Mouse (Mus musculus): ENCODE measurements around the gene Myo16.

- TF ChIP-seq CTCF (IDR thresholded peaks at IDR 0.05; ENCODE audit: borderline replicate concordance, control insufficient read depth, extremely low read depth, insufficient read depth, low read length, poor library complexity) (no peak), POLR2A (IDR thresholded peaks at IDR 0.05; ENCODE audit: control insufficient read depth, extremely low read depth, insufficient read depth, low read length, poor library complexity) (no peak)
Measured at GRCm38 (mm10) chr8:10161106-10161505, 7.4 kb downstream of the Myo16 start.

All from thymus, adult 2 months (tissue).